ENCODE assay signal across 23 mouse cellular contexts in genomic region chr17:75323229-75323628, GRCm38 (mm10).
DNase-seq lines count a peak whose midpoint lies in the region; ATAC-seq and TF ChIP-seq lines count a peak whose summit lies in the region.
"Had no signal": no experiment of that assay in that cellular context is flagged by ENCODE, and none has a peak within 500 bp of the region (broad histone marks: within the 10 kb centered on the region; RNA-seq: fewer than 3 reads in every experiment).

No protein-coding gene starts in this region.

- H3K4me3 ChIP-seq in embryonic facial prominence, embryonic 12.5 days = no peak overlapping the region
- H3K4me3 ChIP-seq in embryonic facial prominence, embryonic 10.5 days = no peak overlapping the region
- H3K4me3 ChIP-seq in lung, postnatal 0 days (ENCODE audit: low read depth, low read length) = no peak overlapping the region
- H3K4me3 ChIP-seq in limb, embryonic 15.5 days = no peak overlapping the region
- H3K4me3 ChIP-seq: erythroblast, embryonic 14.5 days; forebrain, embryonic 10.5 days; heart, embryonic 13.5 days; hindbrain, embryonic 15.5 days had no signal

- H3K27ac ChIP-seq in embryonic facial prominence, embryonic 12.5 days = peak overlapping the region; percentile 37
- H3K27ac ChIP-seq in embryonic facial prominence, embryonic 10.5 days (replicated peaks) = no peak overlapping the region
- H3K27ac ChIP-seq in lung, postnatal 0 days (ENCODE audit: low read length) = no peak overlapping the region
- H3K27ac ChIP-seq in limb, embryonic 15.5 days = peak overlapping the region; percentile 89
- H3K27ac ChIP-seq: forebrain, embryonic 10.5 days; heart, embryonic 13.5 days; hindbrain, embryonic 15.5 days had no signal

- no peak for TF ChIP-seq EP300 in lung, postnatal 0 days (IDR thresholded peaks at IDR 0.05)

- no peak overlapping the region for H3K9ac ChIP-seq in embryonic facial prominence, embryonic 12.5 days
- no peak overlapping the region for H3K9ac ChIP-seq in lung, postnatal 0 days (replicated peaks; ENCODE audit: low read depth)
- no peak overlapping the region for H3K9ac ChIP-seq in limb, embryonic 15.5 days
- H3K9ac ChIP-seq: heart, embryonic 13.5 days; hindbrain, embryonic 15.5 days had no signal

- H3K4me1 ChIP-seq in embryonic facial prominence, embryonic 12.5 days = no peaks in the 10 kb centered on the region
- H3K4me1 ChIP-seq in embryonic facial prominence, embryonic 10.5 days = no peaks in the 10 kb centered on the region
- H3K4me1 ChIP-seq in lung, postnatal 0 days (ENCODE audit: insufficient read depth, low read depth, low read length) = no peaks in the 10 kb centered on the region
- H3K4me1 ChIP-seq in limb, embryonic 15.5 days = peaks cover 22% of the 10 kb centered on the region
- H3K4me1 ChIP-seq: forebrain, embryonic 10.5 days; heart, embryonic 13.5 days; hindbrain, embryonic 15.5 days had no signal

- no peak for ATAC-seq in embryonic facial prominence, embryonic 12.5 days (ENCODE audit: insufficient number of reproducible peaks, insufficient read depth, low FRiP score, low TSS enrichment)
- ATAC-seq in lung, postnatal 0 days = peak; percentile 84
- no peak for ATAC-seq in limb, embryonic 15.5 days (ENCODE audit: insufficient number of reproducible peaks, low FRiP score, low TSS enrichment, low read depth)
- ATAC-seq: CD4-positive, CD25-positive, alpha-beta regulatory T cell, adult 4 months; forebrain, embryonic 14.5 days had no signal

- intact Hi-C loops in left cerebral cortex, postnatal 36 days (cut with DNase I) = no loop called here
- intact Hi-C loops in left cerebral cortex, postnatal 10 days (cut with DNase I) = no loop called here

- no peak for DNase-seq in embryonic facial prominence, embryonic 10.5 days (ENCODE audit: low spot score)
- peak; percentile 73 for DNase-seq in lung, postnatal 0 days (ENCODE audit: low spot score)
- no peak for DNase-seq in lung, postnatal 10 days
- peak; percentile 9 to 33 for DNase-seq in lung, postnatal 4 days
- no peak for DNase-seq in left cerebral cortex, postnatal 36 days (ENCODE audit: low spot score in 2 of 2)
- no peak for DNase-seq in left cerebral cortex, postnatal 10 days (ENCODE audit: extremely low spot score in 1 of 2, low spot score in 2 of 2)
- DNase-seq: adrenal gland, postnatal 10 days; B cell, adult 2 months; cerebellum, adult 11-12 months; cerebellum, adult 9-10 months; cerebellum, postnatal 36 days; gastrocnemius, postnatal 36 days; heart, adult 11 months; heart, postnatal 36 days had no signal

- no peaks in the 10 kb centered on the region for H3K27me3 ChIP-seq in embryonic facial prominence, embryonic 12.5 days
- H3K27me3 ChIP-seq in embryonic facial prominence, embryonic 10.5 days (replicated peaks; ENCODE audit: low read depth, poor library complexity, severe bottlenecking) = no peaks in the 10 kb centered on the region
- no peaks in the 10 kb centered on the region for H3K27me3 ChIP-seq in lung, postnatal 0 days (replicated peaks; ENCODE audit: insufficient read depth, low read length)
- H3K27me3 ChIP-seq in limb, embryonic 15.5 days = no peaks in the 10 kb centered on the region
- H3K27me3 ChIP-seq: heart, embryonic 13.5 days; hindbrain, embryonic 15.5 days had no signal

- no peak for TF ChIP-seq CTCF in lung, postnatal 0 days (IDR thresholded peaks at IDR 0.05)

- 84% methylated on average over 5 of the region's 5 CpGs for WGBS in embryonic facial prominence, embryonic 12.5 days
- WGBS in embryonic facial prominence, embryonic 10.5 days = 87% methylated on average over 5 of the region's 5 CpGs
- WGBS in lung, postnatal 0 days = 59% methylated on average over 5 of the region's 5 CpGs
- WGBS in limb, embryonic 15.5 days = 70% methylated on average over 5 of the region's 5 CpGs

- H3K9me3 ChIP-seq in embryonic facial prominence, embryonic 12.5 days = no peaks in the 10 kb centered on the region
- H3K9me3 ChIP-seq in embryonic facial prominence, embryonic 10.5 days = no peaks in the 10 kb centered on the region
- H3K9me3 ChIP-seq in lung, postnatal 0 days (ENCODE audit: low read length) = no peaks in the 10 kb centered on the region
- no peaks in the 10 kb centered on the region for H3K9me3 ChIP-seq in limb, embryonic 15.5 days
- H3K9me3 ChIP-seq: forebrain, embryonic 10.5 days; heart, embryonic 13.5 days; hindbrain, embryonic 15.5 days had no signal

- H3K4me2 ChIP-seq in embryonic facial prominence, embryonic 12.5 days (replicated peaks) = no peak overlapping the region
- H3K4me2 ChIP-seq in lung, postnatal 0 days (replicated peaks; ENCODE audit: low read depth, low read length) = no peak overlapping the region
- no peak overlapping the region for H3K4me2 ChIP-seq in limb, embryonic 15.5 days
- H3K4me2 ChIP-seq: heart, embryonic 13.5 days; hindbrain, embryonic 15.5 days had no signal

- H3K36me3 ChIP-seq in embryonic facial prominence, embryonic 12.5 days = 0 out of 2 replicates have a peak, but pooled peaks cover 3% of the 10 kb centered on the region
- H3K36me3 ChIP-seq in embryonic facial prominence, embryonic 10.5 days (replicated peaks) = 0 out of 2 replicates have a peak, but pooled peaks cover 3% of the 10 kb centered on the region
- no peaks in the 10 kb centered on the region for H3K36me3 ChIP-seq in lung, postnatal 0 days (ENCODE audit: insufficient read depth, low read length)
- peaks cover 10% of the 10 kb centered on the region for H3K36me3 ChIP-seq in limb, embryonic 15.5 days
- H3K36me3 ChIP-seq: forebrain, embryonic 10.5 days; G1E; hindbrain, embryonic 15.5 days had no signal

Comparison
In these comparisons a context has a peak if more than half of its experiments do, and no peak if none do; other contexts are left out.
1. H3K27ac ChIP-seq: peak in embryonic facial prominence, embryonic 12.5 days (single experiment) and limb, embryonic 15.5 days (single experiment); none in embryonic facial prominence, embryonic 10.5 days (single experiment) and lung, postnatal 0 days (single experiment).
2. DNase-seq: peak in lung, postnatal 0 days (single experiment) and lung, postnatal 4 days (2 of 2); none in embryonic facial prominence, embryonic 10.5 days (single experiment), lung, postnatal 10 days (single experiment), left cerebral cortex, postnatal 36 days (0 of 2) and left cerebral cortex, postnatal 10 days (0 of 2).